ENCODE assay signal across 28 mouse cellular contexts in genomic region chr19:38746492-38747014, GRCm38 (mm10).
A peak's percentile ranks its signal among the peaks of the same experiment; 100 is the strongest.
DNase-seq lines count a peak whose midpoint lies in the region; ATAC-seq and TF ChIP-seq lines count a peak whose summit lies in the region.
"Had no signal": no experiment of that assay in that cellular context is flagged by ENCODE, and none has a peak within 500 bp of the region (broad histone marks: within the 10 kb centered on the region; RNA-seq: fewer than 3 reads in every experiment).

No protein-coding gene starts in this region.

- H3K4me2 ChIP-seq in liver, postnatal 0 days (ENCODE audit: low read depth, low read length), result no peak overlapping the region
- H3K4me2 ChIP-seq in intestine, embryonic 15.5 days (replicated peaks), result no peak overlapping the region
- H3K4me2 ChIP-seq in midbrain, embryonic 14.5 days (ENCODE audit: low read length), result no peak overlapping the region
- H3K4me2 ChIP-seq: embryonic facial prominence, embryonic 13.5 days; forebrain, embryonic 13.5 days; heart, embryonic 13.5 days; hindbrain, embryonic 15.5 days; midbrain, embryonic 12.5 days; neural tube, embryonic 15.5 days had no signal

- DNase-seq in liver, postnatal 0 days, result peak; percentile 1
- no peak for DNase-seq in liver
- DNase-seq in brain, embryonic 14.5 days (ENCODE audit: low read depth), result peak; percentile 27
- DNase-seq in naive thymus-derived CD4-positive, alpha-beta T cell, adult 2 months (ENCODE audit: low read depth), result peak; percentile 6
- no peak for DNase-seq in midbrain, embryonic 14.5 days
- no peak for DNase-seq in adrenal gland, postnatal 10 days
- DNase-seq: adrenal gland, postnatal 14 days; cerebellum, adult 11-12 months; cerebellum, adult 9-11 months; gastrocnemius, postnatal 10 days; heart, postnatal 10 days; kidney, adult 9 months; kidney, postnatal 14 days; layer of hippocampus, adult 9-11 months; lung, postnatal 36 days; retina, postnatal 1 day; right cerebral cortex, postnatal 25 days; thymus, adult 18-20 months had no signal

- no peak overlapping the region for H3K4me3 ChIP-seq in liver, postnatal 0 days (ENCODE audit: low read depth, low read length)
- H3K4me3 ChIP-seq in intestine, embryonic 15.5 days (replicated peaks), result no peak overlapping the region
- H3K4me3 ChIP-seq in midbrain, embryonic 14.5 days (replicated peaks; ENCODE audit: low read depth, low read length), result no peak overlapping the region
- H3K4me3 ChIP-seq: embryonic facial prominence, embryonic 13.5 days; erythroblast, embryonic 14.5 days; forebrain, embryonic 13.5 days; heart, embryonic 13.5 days; hindbrain, embryonic 15.5 days; midbrain, embryonic 12.5 days; neural tube, embryonic 15.5 days had no signal

- H3K36me3 ChIP-seq in liver, postnatal 0 days (replicated peaks; ENCODE audit: insufficient read depth, low read length), result no peaks in the 10 kb centered on the region
- no peaks in the 10 kb centered on the region for H3K36me3 ChIP-seq in intestine, embryonic 15.5 days
- no peaks in the 10 kb centered on the region for H3K36me3 ChIP-seq in midbrain, embryonic 14.5 days (ENCODE audit: control insufficient read depth, insufficient read depth, low read length)
- H3K36me3 ChIP-seq: embryonic facial prominence, embryonic 13.5 days; G1E; hindbrain, embryonic 15.5 days; midbrain, embryonic 12.5 days; neural tube, embryonic 15.5 days had no signal

- no peaks in the 10 kb centered on the region for H3K27me3 ChIP-seq in liver, postnatal 0 days (ENCODE audit: insufficient read depth, low read length)
- H3K27me3 ChIP-seq in intestine, embryonic 15.5 days (replicated peaks), result no peaks in the 10 kb centered on the region
- H3K27me3 ChIP-seq in midbrain, embryonic 14.5 days (ENCODE audit: control insufficient read depth, insufficient read depth, low read length), result no peaks in the 10 kb centered on the region
- H3K27me3 ChIP-seq: embryonic facial prominence, embryonic 13.5 days; forebrain, embryonic 13.5 days; heart, embryonic 13.5 days; hindbrain, embryonic 15.5 days; midbrain, embryonic 12.5 days; neural tube, embryonic 15.5 days had no signal

- no peak overlapping the region for H3K27ac ChIP-seq in liver, postnatal 0 days (ENCODE audit: low read depth)
- no peak overlapping the region for H3K27ac ChIP-seq in intestine, embryonic 15.5 days
- no peak overlapping the region for H3K27ac ChIP-seq in midbrain, embryonic 14.5 days (replicated peaks; ENCODE audit: low read depth, low read length)
- H3K27ac ChIP-seq: embryonic facial prominence, embryonic 13.5 days; forebrain, embryonic 13.5 days; heart, embryonic 13.5 days; hindbrain, embryonic 15.5 days; liver, embryonic 14.5 days; midbrain, embryonic 12.5 days; neural tube, embryonic 15.5 days had no signal

- no peak for TF ChIP-seq EP300 in liver, postnatal 0 days (IDR thresholded peaks at IDR 0.05; ENCODE audit: low read depth)

- TF ChIP-seq CTCF in liver, postnatal 0 days (IDR thresholded peaks at IDR 0.05; ENCODE audit: low read depth), result no peak
- TF ChIP-seq CTCF in brain, embryonic 14.5 days (IDR thresholded peaks at IDR 0.05; ENCODE audit: borderline replicate concordance, extremely low read depth, insufficient read depth, insufficient read length), result no peak

- WGBS in liver, postnatal 0 days (ENCODE audit: insufficient replicate concordance), result 67% methylated on average over 6 of the region's 6 CpGs
- 63% methylated on average over 6 of the region's 6 CpGs for WGBS in intestine, embryonic 15.5 days
- WGBS in midbrain, embryonic 14.5 days, result 86% methylated on average over 6 of the region's 6 CpGs

- H3K4me1 ChIP-seq in liver, postnatal 0 days (ENCODE audit: insufficient read depth), result no peaks in the 10 kb centered on the region
- H3K4me1 ChIP-seq in intestine, embryonic 15.5 days (replicated peaks), result no peaks in the 10 kb centered on the region
- H3K4me1 ChIP-seq in midbrain, embryonic 14.5 days (ENCODE audit: control insufficient read depth, insufficient read depth, low read length), result no peaks in the 10 kb centered on the region
- H3K4me1 ChIP-seq: forebrain, embryonic 13.5 days; heart, embryonic 13.5 days; hindbrain, embryonic 15.5 days; midbrain, embryonic 12.5 days; neural tube, embryonic 15.5 days had no signal

- TF ChIP-seq POLR2A in brain, embryonic 14.5 days (IDR thresholded peaks at IDR 0.05; ENCODE audit: borderline replicate concordance, extremely low read depth, insufficient read depth, insufficient read length, poor library complexity, severe bottlenecking), result no peak

- H3K9me3 ChIP-seq in liver, postnatal 0 days (ENCODE audit: low read length), result no peaks in the 10 kb centered on the region
- no peaks in the 10 kb centered on the region for H3K9me3 ChIP-seq in intestine, embryonic 15.5 days
- H3K9me3 ChIP-seq in midbrain, embryonic 14.5 days (ENCODE audit: control insufficient read depth, low read length), result no peaks in the 10 kb centered on the region
- H3K9me3 ChIP-seq: embryonic facial prominence, embryonic 13.5 days; forebrain, embryonic 13.5 days; G1E; heart, embryonic 13.5 days; hindbrain, embryonic 15.5 days; midbrain, embryonic 12.5 days; neural tube, embryonic 15.5 days had no signal

- no peak overlapping the region for H3K9ac ChIP-seq in liver, postnatal 0 days (replicated peaks)
- H3K9ac ChIP-seq in intestine, embryonic 15.5 days, result no peak overlapping the region
- no peak overlapping the region for H3K9ac ChIP-seq in midbrain, embryonic 14.5 days (replicated peaks; ENCODE audit: low read length)
- H3K9ac ChIP-seq: embryonic facial prominence, embryonic 13.5 days; forebrain, embryonic 13.5 days; heart, embryonic 13.5 days; hindbrain, embryonic 15.5 days; liver, embryonic 14.5 days; midbrain, embryonic 12.5 days; neural tube, embryonic 15.5 days had no signal

- ATAC-seq in liver, postnatal 0 days, result no peak
- peak; percentile 65; the same call in 1 of the 2 replicates for ATAC-seq in intestine, embryonic 15.5 days
- no peak for ATAC-seq in midbrain, embryonic 14.5 days (ENCODE audit: low FRiP score, low TSS enrichment)
- ATAC-seq: forebrain, embryonic 13.5 days had no signal

Comparison
In these comparisons a context has a peak if more than half of its experiments do, and no peak if none do; other contexts are left out.
1. DNase-seq: peak in liver, postnatal 0 days (single experiment), brain, embryonic 14.5 days (single experiment) and naive thymus-derived CD4-positive, alpha-beta T cell, adult 2 months (single experiment); none in liver (single experiment), midbrain, embryonic 14.5 days (single experiment) and adrenal gland, postnatal 10 days (single experiment).